Mouse (Mus musculus): ENCODE data around the gene Tmcc3.

Tmcc3 gene

DNA sequence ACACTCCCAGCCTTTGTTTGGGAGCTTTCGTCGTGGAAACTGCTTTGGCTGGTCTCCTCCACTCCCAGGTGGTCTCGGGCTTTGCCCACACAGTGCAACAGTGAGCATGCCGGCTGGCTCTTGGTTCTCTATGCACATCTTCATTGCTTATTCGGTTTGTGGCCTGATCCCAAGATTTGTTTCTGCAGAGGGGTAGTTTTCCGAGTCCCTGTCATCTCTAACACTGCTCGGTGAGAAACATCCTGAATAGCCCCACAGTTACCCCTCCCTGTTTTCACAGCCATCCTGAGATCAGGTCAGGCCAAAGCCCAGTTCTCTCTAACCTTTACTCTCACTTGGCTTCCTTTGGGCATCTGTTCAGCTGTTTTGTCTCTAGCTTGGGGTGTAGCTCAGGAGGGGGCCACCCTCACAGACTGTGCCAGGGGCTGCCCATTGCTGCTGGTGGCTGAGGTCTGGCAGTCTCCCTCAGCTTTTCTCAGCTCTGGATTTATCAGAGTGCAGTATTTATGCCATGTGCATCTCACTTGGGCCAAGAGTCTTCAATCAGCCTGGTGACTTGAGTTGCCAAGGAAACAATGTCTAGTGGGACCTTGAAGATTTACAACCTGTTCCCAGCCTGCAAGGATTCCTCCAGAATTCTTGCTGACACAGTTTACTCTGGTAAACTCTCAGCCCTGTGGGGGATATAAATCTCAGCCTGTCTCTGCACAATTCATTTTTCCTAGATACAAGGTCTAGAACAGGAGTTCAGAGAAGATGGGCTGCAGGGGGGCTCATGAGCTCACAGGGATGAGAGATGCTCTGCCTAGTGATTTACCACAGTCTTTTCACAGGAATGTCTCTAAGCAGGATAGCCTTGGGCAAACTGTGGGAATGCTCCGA lies 102.3 kb downstream of the Tmcc3 start:
- DNase-seq (ENCODE audit: extremely low read depth, insufficient read length, low spot score): no peak

DNA sequence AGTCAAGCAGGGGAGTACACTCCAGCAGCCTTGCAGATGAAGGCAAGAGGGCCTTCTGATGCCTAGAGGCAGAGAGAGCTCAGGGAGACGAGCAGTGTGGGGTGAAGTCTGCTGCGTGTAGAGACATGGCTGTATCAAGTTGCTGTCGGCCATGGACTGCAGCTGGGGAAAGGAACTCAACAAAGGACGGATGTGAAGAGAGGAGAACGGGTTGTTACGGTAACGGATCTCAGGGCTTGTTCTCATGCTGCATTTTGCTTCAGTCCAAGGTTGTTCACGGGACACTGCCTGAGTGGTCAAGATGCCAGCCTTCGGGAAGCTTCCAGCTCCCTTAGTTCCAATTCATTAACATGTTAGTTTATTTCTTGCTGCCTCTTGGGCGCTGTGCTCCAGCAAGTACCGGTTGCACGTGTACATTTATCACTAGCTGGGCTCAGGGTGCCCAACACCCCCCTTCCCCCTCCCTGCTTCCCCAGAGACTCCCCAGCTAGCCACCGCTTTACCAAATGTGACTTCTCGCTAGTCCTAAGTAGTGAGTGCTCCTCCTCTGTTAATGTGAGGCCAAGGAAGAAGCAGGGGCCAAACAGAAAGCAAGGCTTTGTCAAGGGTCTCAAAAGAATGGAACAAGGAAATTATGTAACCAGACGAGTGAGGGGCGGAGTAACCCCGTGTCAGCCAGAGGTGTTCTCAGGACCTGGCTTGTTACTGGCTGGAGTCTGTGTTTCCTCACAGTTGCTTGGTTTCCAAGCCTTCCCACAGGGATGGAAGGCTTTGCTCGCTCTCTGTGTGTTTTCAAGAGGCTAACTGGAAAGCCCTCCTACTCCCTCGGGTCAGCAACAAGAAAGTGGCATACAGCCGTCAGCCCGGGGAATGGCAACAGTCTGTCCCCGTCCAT lies 104.4 kb downstream of the Tmcc3 start:
- DNase-seq (ENCODE audit: extremely low read depth, insufficient read length, low spot score): no peak

DNA sequence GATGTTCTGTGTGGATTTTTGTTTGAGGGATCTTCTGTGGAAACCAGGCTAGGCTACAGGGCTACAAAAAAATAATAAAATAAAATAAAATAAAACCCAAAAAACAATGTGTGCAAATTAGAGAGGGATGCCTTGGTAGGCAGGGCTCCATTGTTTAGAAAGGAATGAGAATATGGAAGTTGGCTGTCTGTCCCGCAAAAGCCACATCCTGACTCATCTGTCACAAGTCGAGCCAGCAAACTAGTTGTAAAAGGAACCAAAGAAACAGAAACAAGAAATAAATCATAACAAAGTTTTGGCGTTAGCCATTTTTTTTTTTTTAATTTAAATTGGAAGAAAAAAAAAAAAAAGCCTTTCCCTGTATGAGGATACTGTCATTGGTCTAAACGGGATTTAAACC lies 105.9 kb downstream of the Tmcc3 start:
- DNase-seq (ENCODE audit: extremely low read depth, insufficient read length, low spot score): peak; percentile 24

DNA sequence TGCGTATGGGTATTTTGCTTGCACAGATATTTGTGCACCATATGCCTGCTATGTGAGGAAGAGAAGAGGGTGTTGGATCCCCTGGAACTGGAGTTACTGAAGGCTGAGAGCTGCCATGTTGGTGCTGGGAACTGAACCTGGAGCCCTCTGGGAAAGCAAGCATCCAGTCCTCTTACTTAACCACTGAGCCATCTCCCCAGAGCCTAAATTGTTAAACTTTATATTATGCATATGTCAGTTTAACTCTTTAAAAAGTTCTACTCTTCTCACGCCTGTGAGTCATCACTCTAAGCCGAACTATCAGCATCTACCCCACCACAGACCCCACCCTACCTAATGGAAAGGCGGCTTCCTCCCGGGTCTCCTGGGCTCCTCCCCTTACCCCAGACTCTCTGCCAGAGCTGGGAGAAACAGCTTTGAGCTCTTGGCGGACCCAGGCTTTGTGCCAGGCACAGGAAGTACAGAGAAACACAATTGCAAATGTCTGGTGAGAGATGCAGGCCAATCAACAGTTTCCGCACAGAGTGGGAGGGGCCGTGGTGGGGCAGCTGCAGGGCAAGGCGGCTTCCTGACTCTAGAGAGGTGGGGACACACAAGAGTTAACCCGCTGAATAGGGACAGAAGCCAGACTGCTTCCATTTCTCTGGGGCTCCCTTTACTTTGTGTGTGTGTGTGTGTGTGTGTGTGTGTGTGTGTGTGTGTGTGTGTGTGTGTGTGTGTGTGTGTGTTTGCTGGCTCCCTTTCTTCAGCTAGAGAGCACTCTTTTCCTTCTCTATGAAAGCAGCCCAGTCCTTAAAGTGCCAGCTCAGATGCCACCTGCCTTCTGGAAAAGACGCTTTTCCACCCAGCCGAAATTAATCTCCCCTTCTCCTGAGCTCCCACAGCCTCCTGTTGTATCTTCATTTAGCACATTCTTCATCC lies 114.5 kb downstream of the Tmcc3 start:
- peak; percentile 60 for DNase-seq (ENCODE audit: extremely low read depth, insufficient read length, low spot score)

DNA sequence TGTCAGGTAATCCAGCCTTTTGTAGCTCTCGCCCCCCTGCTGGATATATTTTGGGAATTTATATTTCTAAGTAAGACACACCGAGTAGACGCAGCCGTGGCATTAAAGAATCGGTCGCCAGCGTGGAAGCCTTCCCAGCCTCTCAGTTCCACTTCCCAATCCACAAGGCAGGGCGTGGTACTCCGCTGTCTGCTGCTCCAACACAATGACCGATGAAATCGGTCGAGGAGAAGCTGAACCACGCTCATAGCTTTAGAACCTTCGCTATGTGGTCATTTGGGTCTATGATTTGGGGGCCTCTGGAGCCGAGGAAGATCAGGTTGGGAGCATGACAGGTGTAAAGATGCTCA lies 115.1 kb downstream of the Tmcc3 start:
- DNase-seq (ENCODE audit: extremely low read depth, insufficient read length, low spot score): no peak

DNA sequence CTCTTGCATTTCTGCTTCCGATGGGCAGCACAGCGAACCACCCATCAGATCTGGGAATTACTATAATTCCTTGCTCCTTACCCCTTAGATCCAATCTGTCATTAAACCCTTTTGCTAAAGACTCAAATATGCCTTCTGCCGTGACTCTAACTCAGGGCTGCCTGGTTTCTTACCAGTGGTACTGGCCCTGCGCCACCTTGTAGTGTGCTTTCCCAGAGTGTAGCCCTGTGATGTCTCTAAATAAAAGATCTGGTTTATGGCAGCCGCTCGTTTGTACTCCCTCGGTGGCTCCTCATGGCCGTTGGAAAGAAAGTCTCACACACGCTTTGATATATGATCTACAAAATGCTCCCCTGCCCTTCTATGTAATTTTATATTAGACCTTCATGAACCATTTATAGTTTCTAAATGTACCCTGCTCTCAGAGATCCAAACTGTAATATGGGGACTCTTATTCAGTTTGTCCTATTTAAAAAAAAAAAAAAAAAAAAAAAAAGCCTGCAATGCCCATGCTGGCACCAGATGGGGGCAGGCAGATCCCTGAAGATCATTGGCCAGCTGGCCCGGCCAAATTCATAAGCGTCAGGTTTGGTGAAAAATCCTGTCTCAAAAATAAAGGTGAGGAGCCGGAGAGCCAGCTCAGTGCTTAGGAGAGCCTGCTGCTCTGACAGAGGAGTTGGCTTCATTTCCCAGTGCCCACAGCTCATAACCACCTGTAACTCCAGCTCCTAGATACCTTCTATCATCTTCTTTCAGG lies 116.6 kb downstream of the Tmcc3 start:
- DNase-seq (ENCODE audit: extremely low read depth, insufficient read length, low spot score): no peak

DNA sequence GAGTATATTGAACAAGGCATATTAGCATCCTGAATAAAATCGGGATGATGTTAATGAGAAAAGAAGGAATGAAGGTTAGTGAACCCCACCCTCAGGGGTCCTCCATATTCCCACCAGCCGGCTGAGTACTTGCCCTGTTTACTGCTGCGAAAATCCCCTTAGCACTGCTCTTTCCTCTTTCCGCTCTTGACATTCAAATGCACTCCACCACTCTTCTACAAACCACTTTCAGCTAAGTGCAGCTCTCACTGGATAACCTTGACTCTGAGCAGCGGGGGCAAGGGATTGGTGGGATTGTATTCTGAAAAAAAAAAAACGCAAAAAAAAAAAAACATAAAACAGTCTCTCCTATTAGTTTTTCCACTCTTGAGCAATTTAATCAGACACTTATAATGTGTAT lies 118.8 kb downstream of the Tmcc3 start:
- DNase-seq (ENCODE audit: extremely low read depth, insufficient read length, low spot score): no peak

DNA sequence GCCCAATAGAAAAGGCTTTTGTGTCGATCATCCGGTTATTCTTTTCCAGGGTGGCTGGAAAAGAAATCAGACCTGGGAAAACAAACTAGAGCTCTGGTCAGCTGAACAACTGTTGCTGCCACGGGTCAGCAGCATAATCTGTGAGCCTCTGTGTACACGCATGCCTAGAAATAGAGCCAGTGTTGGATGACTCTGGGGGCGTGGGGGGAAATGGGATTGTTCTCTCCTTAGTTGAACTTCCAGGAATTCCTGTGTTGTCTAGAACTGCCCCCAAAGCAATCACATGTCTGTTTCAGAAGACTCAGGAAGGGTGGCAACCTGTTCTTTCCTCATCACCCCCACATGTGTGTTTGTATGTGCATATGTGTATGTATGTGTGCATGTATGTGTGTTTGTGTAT lies 121.2 kb downstream of the Tmcc3 start:
- DNase-seq (ENCODE audit: extremely low read depth, insufficient read length, low spot score): no peak

DNA sequence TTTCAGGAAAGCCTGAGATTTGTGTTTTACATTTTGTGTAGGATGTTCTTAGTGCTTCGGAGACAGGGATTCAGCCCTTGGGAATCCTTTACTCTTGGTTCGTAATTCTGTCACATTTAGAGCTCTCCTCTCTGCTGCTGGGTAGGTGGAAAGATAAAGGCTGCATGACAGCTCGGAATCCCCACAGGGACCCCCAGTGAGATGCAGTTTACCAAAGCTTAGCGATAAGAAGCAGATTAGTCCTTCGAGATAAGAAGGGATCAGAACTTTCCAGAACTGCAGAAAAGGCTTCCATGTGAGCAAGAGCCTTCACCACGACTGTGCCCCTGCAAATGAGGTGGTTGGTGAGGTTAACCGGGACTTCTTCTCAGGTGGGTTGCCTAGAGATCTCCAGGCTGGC lies 122.2 kb downstream of the Tmcc3 start:
- no peak for DNase-seq (ENCODE audit: extremely low read depth, insufficient read length, low spot score)

DNA sequence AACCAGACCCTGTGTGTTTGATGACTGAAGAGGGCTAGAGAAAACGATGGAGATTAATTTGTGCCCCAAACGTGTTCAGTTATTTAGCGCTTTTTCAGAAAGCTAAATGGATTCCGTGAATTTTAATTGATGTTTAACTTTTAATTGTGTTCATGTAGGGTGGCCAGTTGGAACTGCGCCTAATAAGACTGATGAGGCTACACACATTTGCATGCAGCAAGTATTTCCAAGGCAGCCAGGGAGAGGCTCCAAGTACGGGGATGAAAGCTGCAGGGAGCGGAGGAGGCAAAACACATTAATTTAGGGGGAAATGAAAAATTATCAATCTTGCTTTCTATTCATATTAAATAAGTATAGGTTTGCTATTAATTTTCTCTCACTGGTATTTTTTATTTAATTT lies 131.0 kb downstream of the Tmcc3 start:
- DNase-seq (ENCODE audit: extremely low read depth, insufficient read length, low spot score): no peak

DNA sequence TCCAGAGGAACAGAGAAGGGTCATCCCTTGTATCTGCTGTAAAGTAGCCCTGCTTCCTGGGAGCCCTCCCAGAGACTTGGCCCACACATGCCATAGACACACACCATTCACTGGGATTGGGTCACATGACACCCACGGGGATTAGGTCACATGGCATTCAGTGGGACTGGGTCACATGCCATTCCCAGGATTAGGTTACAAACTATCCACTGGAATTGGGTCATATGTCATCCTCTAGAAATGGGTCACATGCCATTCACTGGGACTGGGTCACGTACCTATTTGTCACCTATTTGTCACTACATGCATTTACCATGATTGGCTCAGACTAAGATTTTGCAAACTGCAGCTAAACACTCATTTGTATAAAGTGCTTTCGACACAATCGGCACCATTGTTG lies 131.7 kb downstream of the Tmcc3 start:
- no peak for DNase-seq (ENCODE audit: extremely low read depth, insufficient read length, low spot score)

DNA sequence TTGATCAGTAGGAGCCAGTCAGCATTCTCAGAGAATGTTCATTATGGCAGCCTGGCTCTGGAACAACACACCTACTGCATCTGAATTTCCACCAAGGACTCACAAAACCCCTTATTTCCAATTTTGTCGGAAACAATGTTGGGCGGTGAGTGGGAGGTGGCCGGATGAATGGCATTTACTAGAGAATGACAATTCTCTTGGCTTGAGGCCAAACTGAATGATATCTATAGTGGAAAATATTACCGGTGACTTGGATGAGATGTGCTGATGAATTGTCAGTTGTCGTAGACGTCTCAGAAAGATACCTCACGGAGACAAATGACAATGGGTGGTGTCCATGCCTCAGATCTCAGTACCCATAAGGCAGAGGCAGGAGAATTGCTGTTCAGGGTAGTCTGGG lies 133.4 kb downstream of the Tmcc3 start:
- DNase-seq (ENCODE audit: extremely low read depth, insufficient read length, low spot score): no peak

DNA sequence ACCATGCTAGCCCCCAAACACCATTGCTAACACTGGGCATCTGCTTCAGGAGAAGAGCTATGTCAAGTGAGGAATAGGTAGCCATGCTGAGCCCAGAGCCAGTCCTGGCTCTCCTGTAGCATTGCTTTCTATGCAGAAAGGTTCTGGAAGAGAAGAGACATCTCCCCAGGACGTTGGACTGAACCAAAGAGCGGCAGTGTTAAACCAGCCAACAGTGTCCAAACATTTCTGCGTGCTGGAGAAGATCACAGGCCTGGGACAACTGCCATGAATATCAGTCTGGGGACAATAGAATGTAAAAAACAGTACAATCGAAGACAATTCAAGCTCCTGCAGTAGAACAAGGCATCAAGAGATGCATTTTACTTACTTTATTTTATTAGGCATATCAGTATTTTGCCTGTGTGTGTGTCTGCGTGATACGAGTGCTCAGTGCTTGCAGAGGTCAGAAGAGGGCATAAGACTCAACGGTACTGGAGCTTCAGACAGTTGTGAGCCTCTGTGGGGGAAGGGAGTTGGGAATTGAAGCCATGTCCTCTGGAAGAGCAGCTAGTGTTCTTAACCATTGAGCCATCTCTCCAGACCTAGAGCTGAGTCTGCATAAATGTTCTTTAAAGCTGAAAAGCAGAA lies 134.7 kb downstream of the Tmcc3 start:
- no peak for DNase-seq (ENCODE audit: extremely low read depth, insufficient read length, low spot score)

DNA sequence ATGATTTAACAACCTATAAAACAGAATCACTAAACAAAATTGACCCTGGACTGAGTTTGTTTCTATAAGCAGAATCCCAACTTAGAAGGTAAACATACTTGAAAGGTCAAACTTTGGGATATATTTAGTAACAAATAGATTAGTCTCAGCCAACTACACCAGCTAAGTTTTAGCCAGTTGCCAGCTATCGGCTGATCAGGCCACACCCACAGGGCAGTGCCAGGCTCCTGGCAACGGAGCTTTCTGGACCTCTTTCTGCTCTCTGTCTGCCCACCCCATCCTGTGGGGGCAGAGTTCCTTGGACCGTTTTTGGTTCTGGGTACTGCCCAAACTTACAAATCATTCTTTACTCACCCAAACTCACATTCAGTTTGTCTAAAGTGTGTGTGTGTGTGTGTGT lies 137.9 kb downstream of the Tmcc3 start:
- DNase-seq (ENCODE audit: extremely low read depth, insufficient read length, low spot score): no peak

DNA sequence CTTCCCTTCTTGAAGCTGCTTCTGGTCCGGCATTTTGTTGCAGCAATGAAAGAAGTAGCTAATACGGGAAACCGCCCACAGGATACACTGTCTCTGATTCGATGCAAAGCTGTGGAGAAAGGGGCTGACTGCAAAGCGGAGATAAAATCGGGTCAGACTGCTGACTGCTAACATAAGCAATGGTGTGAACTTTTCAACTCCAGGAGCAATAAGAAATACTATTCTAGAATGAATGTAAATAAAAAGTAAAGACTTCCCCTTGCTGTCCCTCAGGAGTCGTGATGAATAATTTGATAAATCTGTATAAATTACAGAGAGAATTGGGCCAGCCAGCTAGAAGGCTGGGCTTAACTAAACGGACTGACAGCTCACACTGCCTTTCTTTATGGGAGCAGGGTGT lies 139.0 kb downstream of the Tmcc3 start:
- DNase-seq (ENCODE audit: extremely low read depth, insufficient read length, low spot score): no peak

DNA sequence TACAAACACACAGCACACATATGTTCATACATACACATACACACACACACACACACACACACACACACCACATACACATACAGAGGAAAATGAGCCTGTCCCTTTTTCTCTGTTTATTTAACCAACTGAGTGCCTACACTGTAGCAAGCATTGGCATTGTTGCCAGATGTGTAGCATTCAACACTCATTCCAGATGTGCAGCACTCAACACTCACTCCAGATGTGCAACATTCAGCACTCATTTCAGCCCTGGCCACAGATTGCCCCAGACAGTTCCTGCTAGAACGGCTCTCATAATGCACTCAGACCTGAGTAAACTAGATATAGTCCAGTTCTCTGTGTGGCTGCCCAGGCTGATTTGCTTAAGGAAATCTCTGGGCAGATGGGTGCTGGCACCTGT lies 145.7 kb downstream of the Tmcc3 start:
- DNase-seq (ENCODE audit: extremely low read depth, insufficient read length, low spot score): no peak

DNA sequence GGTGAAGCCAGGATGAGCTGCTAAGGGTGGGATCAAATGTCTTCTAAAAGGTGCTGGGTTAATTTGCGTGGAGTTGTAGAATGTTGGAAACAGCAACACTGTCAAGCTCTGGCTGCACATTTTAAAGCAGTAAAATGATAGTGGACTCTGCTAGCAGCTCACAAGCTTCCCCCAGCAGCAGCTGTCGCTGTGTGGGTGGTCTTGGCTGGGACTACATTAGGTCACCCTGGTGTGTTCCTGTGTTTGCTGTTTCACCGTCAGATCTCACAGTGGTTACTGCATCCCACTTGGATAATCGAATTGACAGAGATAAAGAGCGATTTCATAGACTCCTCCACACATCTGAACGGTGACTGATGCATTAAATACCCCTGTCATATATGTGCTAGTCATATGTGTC lies 146.9 kb downstream of the Tmcc3 start:
- DNase-seq (ENCODE audit: extremely low read depth, insufficient read length, low spot score): no peak

DNA sequence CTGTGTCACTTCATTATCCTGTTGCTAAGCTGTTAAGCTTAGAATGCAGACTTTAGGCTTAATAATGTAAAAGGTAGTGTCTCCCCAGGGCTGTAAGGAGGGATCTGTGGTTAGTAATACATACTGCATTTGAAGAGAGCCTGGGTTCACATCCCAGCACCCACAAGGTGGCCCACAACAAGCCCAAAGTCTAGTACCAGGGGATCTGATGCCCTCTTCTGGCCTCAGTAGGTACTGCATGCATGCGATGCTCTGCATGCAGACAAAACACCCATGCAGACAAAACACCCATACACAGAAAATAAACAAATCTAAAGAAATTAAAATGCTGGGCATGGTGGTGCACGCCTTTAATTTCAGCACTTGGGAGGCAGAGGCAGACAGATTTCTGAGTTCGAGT lies 149.6 kb downstream of the Tmcc3 start:
- no peak for DNase-seq (ENCODE audit: extremely low read depth, insufficient read length, low spot score)

DNA sequence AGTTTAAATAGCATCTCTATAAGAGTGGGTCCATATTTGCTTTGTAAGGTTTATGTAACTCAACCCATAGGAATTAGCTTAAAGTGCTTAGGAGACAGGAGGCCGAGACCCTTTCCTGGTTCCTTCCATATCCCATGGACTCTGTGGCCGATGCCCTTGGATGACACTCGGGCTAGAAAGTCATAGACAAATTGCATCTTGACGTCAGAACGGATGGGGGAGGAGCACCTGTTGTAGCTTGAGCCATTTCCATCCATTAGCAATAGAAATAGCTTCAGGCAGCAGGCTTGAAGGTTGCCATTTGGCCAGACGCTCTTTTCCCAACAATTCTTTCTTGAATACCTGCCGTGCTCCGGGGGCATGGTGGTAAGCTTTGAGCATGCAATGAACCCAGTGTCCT lies 150.1 kb downstream of the Tmcc3 start:
- no peak for DNase-seq (ENCODE audit: extremely low read depth, insufficient read length, low spot score)
